Mouse (Mus musculus) c-Kit-negative CD71-positive TER-119-positive erythroid progenitor cells, embryonic 14.5 days (primary cell): ENCODE results near the gene Prap1.
A peak's percentile ranks its signal among the peaks of the same experiment; 100 is the strongest.
"Not testable (repeated sequence)": the region's sequence is repeated elsewhere in the genome, so short reads cannot be mapped to it uniquely, and the experiment has no call there.

Source experiments
- DNase-seq: peaks from one replicate; pipeline ENCODE4 v3.0.0-alpha.2; 2013; ENCODE audit warnings: low read depth, low spot score

Gene Prap1

DNA sequence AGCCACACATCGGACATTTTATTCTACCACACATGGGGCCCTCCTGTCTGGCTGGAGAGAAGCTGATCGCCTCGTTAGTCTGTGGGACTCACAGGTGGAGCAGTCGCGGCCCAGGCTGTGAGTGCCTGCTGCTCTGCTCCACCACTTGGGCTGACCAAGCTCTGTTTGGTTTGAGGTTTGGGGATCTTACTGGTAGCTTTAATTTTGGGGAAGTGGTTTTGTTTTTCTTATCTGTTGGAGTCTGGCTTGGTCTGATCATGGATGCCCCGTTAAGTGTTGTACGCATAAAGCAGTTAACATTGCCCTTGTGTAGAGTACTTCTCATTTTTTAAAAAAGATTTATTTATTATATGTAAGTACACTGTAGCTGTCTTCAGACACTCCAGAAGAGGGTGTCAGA lies 40.8 kb downstream of the Prap1 start:
- not testable (repeated sequence) for DNase-seq

DNA sequence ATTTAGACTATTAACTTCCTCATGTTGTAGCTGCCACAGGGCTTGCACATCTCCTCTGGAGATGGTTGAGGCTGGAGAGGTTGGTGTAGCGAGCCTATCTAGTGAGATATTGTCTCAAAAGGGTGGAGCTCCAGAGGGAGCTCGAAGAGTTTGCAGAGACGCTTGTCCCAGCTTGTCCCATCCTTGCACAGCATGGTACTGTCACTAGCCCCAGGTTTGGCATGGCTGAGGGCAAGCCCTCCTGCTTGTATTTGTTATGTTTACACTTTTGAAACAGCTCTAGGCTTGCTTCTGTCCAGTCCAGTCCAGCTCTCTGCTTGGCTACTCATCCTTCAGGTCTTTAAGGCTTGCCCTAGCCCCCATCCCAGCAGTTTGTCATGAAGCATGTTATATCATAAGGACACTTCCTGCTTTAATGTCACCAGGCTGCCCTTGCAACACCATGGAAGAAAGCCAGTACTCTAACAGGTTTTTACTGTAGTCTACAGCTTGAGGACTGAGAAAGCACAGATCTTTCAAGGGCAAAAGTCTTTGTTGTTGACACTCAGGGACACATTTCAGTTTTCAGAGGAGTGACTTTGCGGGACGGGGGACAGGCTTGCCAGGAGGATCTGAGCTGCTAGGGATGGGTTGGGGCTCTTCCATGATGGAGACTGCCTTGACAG lies 42.0 kb downstream of the Prap1 start:
- DNase-seq: no peak

DNA sequence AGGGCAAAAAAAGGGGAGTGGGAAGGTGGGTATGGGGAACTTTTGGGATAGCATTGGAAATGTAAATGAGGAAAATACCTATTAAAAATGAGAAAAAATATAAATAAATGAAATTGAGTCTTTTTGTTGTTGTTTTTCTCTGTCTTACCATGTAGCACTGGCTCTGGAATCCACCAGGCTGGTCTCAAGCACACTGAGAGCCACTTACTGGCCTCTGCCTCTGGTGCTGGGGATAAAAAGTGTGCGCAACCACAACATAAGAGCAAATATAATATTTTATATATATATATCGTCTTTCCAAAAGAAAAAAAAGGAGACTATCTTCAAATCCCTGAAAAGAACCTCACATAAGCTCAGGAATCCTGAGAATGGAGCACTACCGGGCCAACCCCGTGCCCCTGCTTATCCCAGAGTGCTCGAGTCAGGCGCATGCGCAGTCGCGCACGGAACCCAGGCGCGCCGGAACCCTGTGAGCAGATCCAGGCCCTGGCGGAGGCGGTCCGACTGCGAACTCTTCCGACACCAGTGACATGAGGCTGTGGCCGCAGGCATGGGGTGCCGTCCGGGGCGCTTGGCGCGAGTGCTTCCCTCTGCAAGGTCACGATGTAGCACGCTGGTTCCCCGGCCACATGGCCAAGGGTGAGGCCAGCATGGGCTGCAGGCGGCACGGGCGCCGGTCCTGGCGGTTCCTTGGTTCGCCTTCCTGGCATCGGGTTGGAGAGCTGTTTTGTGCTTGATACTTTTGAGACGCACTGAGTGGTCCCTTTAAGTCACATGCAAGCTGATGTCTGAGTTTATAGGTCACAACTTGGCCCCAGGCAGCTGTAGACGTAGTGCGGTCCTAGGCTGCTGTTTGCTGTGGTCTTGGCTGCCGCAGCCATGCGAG lies 44.2 kb downstream of the Prap1 start, which contains the start of gene Mtg1:
Gene Mtg1, plus strand, starts transcription at position 430 of the 886 bp plus-strand sequence.
- DNase-seq: peak; percentile 81

DNA sequence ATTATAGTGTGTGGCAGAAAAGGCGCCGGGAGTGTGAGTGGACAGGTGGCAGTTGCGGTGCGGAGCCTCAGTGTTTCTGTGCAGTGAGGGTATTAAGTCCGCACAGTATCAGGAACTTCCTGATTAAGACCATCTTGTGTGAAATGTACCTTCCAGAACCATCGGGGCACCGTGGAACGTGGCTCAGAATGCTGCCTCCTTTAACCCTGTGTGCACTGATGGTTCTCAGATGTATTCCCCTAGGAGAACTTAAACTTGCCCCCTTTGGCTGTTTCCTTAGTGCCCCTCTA lies 44.8 kb downstream of the Prap1 start:
- DNase-seq: no peak

DNA sequence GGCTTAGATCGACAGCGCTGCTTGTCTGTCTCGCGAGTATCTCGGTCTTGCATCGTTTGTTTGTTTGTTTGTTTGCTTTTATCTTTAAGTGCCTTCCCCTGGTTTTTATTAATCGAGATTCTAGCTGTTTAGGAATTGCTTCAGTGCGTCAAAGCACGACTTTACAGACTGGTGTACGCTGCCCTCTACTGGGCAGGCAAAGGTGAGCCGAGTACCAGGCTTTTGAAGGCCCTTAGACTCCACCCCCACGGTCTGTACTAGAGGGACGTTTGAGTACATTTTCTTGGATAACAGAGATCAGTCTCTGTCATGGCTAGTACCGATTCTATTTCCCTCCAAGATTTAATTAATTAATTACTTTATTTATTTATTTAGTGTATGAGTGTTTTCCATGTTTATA lies 48.2 kb downstream of the Prap1 start:
- no peak for DNase-seq

DNA sequence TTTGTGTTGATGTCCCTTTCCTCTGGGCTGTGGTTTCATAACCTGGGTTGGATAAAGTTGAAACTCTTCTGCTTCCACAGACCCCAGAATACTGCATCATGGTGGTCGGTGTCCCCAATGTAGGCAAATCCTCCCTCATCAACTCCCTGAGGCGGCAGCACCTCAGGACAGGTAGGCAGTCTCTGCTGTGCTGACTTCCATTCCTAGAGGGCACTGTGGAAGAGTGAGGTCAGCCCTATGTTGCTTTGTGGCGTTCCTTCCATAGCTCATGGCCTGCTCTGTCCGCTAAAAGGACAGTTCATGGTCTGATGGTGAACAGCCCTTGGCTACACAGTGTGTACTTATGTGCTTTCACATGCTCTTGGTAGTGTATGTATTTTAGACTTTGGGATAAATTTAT lies 51.4 kb downstream of the Prap1 start:
- no peak for DNase-seq
